Mouse (Mus musculus): ENCODE measurements around the gene Espl1. TPM values are rescaled to one million over a fixed set of nuclear protein-coding genes. Genes with fewer than 3 reads are reported as not detected.

Espl1 gene
- total and polyA plus RNA-seq, 3 experiments = 49.8 to 142 (median 94.1) TPM

DNA sequence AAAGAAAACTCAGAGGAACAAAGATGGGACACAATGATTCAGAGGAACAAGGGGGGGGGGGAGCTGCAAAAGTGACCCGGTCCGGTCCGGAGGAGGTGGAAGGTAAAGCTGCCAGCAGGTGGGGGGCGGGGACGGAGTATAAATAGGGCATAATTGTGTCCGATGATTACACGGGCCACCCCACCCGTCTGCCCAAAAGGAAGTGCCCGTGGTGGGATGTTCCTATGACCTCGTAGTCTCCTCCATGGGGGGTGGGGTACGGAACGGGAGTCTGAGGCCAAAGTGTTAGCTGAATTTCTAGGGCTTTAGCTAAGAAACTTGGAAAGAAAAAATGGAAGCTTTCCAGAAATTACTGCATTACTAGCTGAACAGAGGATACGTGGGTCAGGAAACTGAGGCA, 73.9 kb downstream of the Espl1 start:
- TF ChIP-seq MAZ (IDR thresholded peaks at IDR 0.05; ENCODE audit: low read depth, low read length) = no peak
- no peak for TF ChIP-seq MAX (IDR thresholded peaks at IDR 0.05; ENCODE audit: low read length)
- no peak for TF ChIP-seq MAFK (IDR thresholded peaks at IDR 0.05; ENCODE audit: borderline replicate concordance, low read depth, low read length)
- TF ChIP-seq ZKSCAN1 (IDR thresholded peaks at IDR 0.05; ENCODE audit: low read depth, low read length) = no peak
- no peak for TF ChIP-seq UBTF (IDR thresholded peaks at IDR 0.05; ENCODE audit: borderline replicate concordance, insufficient read depth, low read depth, low read length)
- TF ChIP-seq USF1 (IDR thresholded peaks at IDR 0.05; ENCODE audit: low read depth, low read length) = no peak
- no peak for TF ChIP-seq RCOR1 (IDR thresholded peaks at IDR 0.05; ENCODE audit: low read depth, low read length)
- TF ChIP-seq POLR2AphosphoS2 (IDR thresholded peaks at IDR 0.05; ENCODE audit: low read length) = no peak
- TF ChIP-seq ZNF384 (IDR thresholded peaks at IDR 0.05; ENCODE audit: low read depth, low read length) = no peak
- no peak for TF ChIP-seq HCFC1 (IDR thresholded peaks at IDR 0.05; ENCODE audit: low read depth, low read length)
- TF ChIP-seq RAD21 (IDR thresholded peaks at IDR 0.05; ENCODE audit: low read depth, low read length) = no peak
- no peak for TF ChIP-seq CHD2 (IDR thresholded peaks at IDR 0.05; ENCODE audit: low read length)
- H3K27me3 ChIP-seq (ENCODE audit: control insufficient read depth in 1 of 2, insufficient read depth in 2 of 2, low read length in 2 of 2) = peaks cover 2 to 17% of the 10 kb centered on the region in 2 experiments; a peak in 3 of 4 replicates
- H3K27ac ChIP-seq (ENCODE audit: control insufficient read depth, low read depth, low read length) = no peak overlapping the region
- H3K79me2 ChIP-seq (ENCODE audit: control insufficient read depth, insufficient read depth, low read length, poor library complexity) = no peaks in the 10 kb centered on the region
- peaks cover 0 to 2% of the 10 kb centered on the region in 2 experiments; a peak in 2 of 4 replicates for H3K4me1 ChIP-seq (ENCODE audit: control insufficient read depth in 1 of 2, insufficient read depth in 2 of 2, low read length in 2 of 2)
- H3K9ac ChIP-seq (ENCODE audit: control insufficient read depth, low read depth, low read length, poor library complexity, severe bottlenecking) = no peak overlapping the region
- DNase-seq (ENCODE audit: low read depth, low spot score) = no peak
- H3K4me3 ChIP-seq (ENCODE audit: control insufficient read depth in 1 of 2, insufficient read depth in 1 of 2, low read depth in 2 of 2, low read length in 2 of 2) = no peak overlapping the region
- no peaks in the 10 kb centered on the region for H3K9me3 ChIP-seq (replicated peaks; ENCODE audit: insufficient read depth, low read length)
- no peaks in the 10 kb centered on the region for H3K36me3 ChIP-seq (ENCODE audit: control insufficient read depth in 1 of 2, insufficient read depth in 2 of 2, low read length in 2 of 2)

DNA sequence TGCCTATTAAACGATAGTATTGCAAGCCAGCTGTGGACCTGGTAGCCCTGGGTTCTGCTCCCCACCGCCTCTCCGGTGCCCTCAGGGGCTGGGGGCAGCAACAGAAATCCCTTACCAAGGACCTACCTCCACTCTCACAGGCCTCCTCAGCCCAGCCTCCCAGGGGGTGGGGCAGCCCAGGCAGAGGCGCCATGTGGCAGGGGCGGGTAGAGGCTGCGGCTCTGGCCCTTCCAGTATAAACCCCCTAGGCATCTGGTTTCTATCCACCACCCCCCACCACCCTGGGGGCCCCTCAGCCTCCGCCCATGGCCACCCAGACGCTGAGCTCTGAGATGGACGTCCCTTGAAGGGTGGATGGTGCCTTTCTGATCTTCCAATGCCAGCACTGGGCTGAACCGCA, 74.7 kb downstream of the Espl1 start:
- no peak overlapping the region for H3K4me3 ChIP-seq (ENCODE audit: control insufficient read depth in 1 of 2, insufficient read depth in 1 of 2, low read depth in 2 of 2, low read length in 2 of 2)
- DNase-seq (ENCODE audit: low read depth, low spot score) = no peak
- no peak overlapping the region for H3K27ac ChIP-seq (ENCODE audit: control insufficient read depth, low read depth, low read length)
- TF ChIP-seq CHD2 (IDR thresholded peaks at IDR 0.05; ENCODE audit: low read length) = no peak
- no peak for TF ChIP-seq MAX (IDR thresholded peaks at IDR 0.05; ENCODE audit: low read length)
- TF ChIP-seq MXI1 (IDR thresholded peaks at IDR 0.05; ENCODE audit: low read depth, low read length) = no peak
- TF ChIP-seq RAD21 (IDR thresholded peaks at IDR 0.05; ENCODE audit: low read depth, low read length) = no peak
- TF ChIP-seq ZC3H11A (IDR thresholded peaks at IDR 0.05; ENCODE audit: low read depth, low read length) = no peak
- TF ChIP-seq MYC (IDR thresholded peaks at IDR 0.05; ENCODE audit: low read depth, low read length) = no peak
- H3K27me3 ChIP-seq (ENCODE audit: control insufficient read depth in 1 of 2, insufficient read depth in 2 of 2, low read length in 2 of 2) = peaks cover 4 to 23% of the 10 kb centered on the region in 2 experiments; a peak in 3 of 4 replicates
- no peaks in the 10 kb centered on the region for H3K79me2 ChIP-seq (ENCODE audit: control insufficient read depth, insufficient read depth, low read length, poor library complexity)
- H3K4me1 ChIP-seq (ENCODE audit: control insufficient read depth in 1 of 2, insufficient read depth in 2 of 2, low read length in 2 of 2) = no peaks in the 10 kb centered on the region
- H3K36me3 ChIP-seq (ENCODE audit: control insufficient read depth in 1 of 2, insufficient read depth in 2 of 2, low read length in 2 of 2) = no peaks in the 10 kb centered on the region
- no peak overlapping the region for H3K9ac ChIP-seq (ENCODE audit: control insufficient read depth, low read depth, low read length, poor library complexity, severe bottlenecking)
- H3K9me3 ChIP-seq (replicated peaks; ENCODE audit: insufficient read depth, low read length) = no peaks in the 10 kb centered on the region

Other genes starting within 250 kb of the Espl1 start
- gene Eif4b, start 222.5 kb upstream of the Espl1 start, total RNA-seq (2012; rRNA removed) = 561 and 633 TPM in 2 replicates
- gene Eif4b, start 222.5 kb upstream of the Espl1 start, polyA plus RNA-seq (2012; ENCODE audit: insufficient read depth in 1 of 2, insufficient read length in 2 of 2, low read depth in 1 of 2, low replicate concordance in 2 of 2, missing spikeins in 1 of 2) = 100 to 1,000 TPM; 464 to 790 TPM
- 0.16 and 0.42 TPM in 2 replicates for gene Tns2, start 195.9 kb upstream of the Espl1 start, total RNA-seq (2012; rRNA removed)
- 1 to 10 TPM in 1 of 2 experiments, not detected in 1; 3.1 TPM for gene Tns2, start 195.9 kb upstream of the Espl1 start, polyA plus RNA-seq (2012; ENCODE audit: insufficient read depth in 1 of 2, insufficient read length in 2 of 2, low read depth in 1 of 2, low replicate concordance in 2 of 2, missing spikeins in 1 of 2)
- 26.5 and 29.3 TPM in 2 replicates for gene Spryd3, start 160.0 kb upstream of the Espl1 start, total RNA-seq (2012; rRNA removed)
- gene Spryd3, start 160.0 kb upstream of the Espl1 start, polyA plus RNA-seq (2012; ENCODE audit: insufficient read depth in 1 of 2, insufficient read length in 2 of 2, low read depth in 1 of 2, low replicate concordance in 2 of 2, missing spikeins in 1 of 2) = 10 to 100 TPM in 1 of 2 experiments, not detected in 1; 35.4 TPM
- gene Igfbp6, start 151.9 kb upstream of the Espl1 start, total RNA-seq (2012; rRNA removed) = 0.65 and 1.1 TPM in 2 replicates
- gene Igfbp6, start 151.9 kb upstream of the Espl1 start, polyA plus RNA-seq (2012; ENCODE audit: insufficient read depth in 1 of 2, insufficient read length in 2 of 2, low read depth in 1 of 2, low replicate concordance in 2 of 2, missing spikeins in 1 of 2) = 1 to 10 TPM in 1 of 2 experiments, not detected in 1; 1.8 TPM
- gene Soat2, start 145.7 kb upstream of the Espl1 start, total RNA-seq (2012; rRNA removed) = 20.0 and 31.0 TPM in 2 replicates
- gene Soat2, start 145.7 kb upstream of the Espl1 start, polyA plus RNA-seq (2012; ENCODE audit: insufficient read depth in 1 of 2, insufficient read length in 2 of 2, low read depth in 1 of 2, low replicate concordance in 2 of 2, missing spikeins in 1 of 2) = 10 to 100 TPM in 1 of 2 experiments, not detected in 1; 44.8 TPM
- gene Zfp740, start 93.0 kb upstream of the Espl1 start, total RNA-seq (2012; rRNA removed) = 39.9 and 40.5 TPM in 2 replicates
- gene Zfp740, start 93.0 kb upstream of the Espl1 start, polyA plus RNA-seq (2012; ENCODE audit: insufficient read depth in 1 of 2, insufficient read length in 2 of 2, low read depth in 1 of 2, low replicate concordance in 2 of 2, missing spikeins in 1 of 2) = 10 to 100 TPM in 1 of 2 experiments, not detected in 1; 50.1 TPM
- 4.1 and 5.3 TPM in 2 replicates for gene Csad, start 91.5 kb upstream of the Espl1 start, total RNA-seq (2012; rRNA removed)
- gene Csad, start 91.5 kb upstream of the Espl1 start, polyA plus RNA-seq (2012; ENCODE audit: insufficient read depth in 1 of 2, insufficient read length in 2 of 2, low read depth in 1 of 2, low replicate concordance in 2 of 2, missing spikeins in 1 of 2) = 10 to 100 TPM in 1 of 2 experiments, not detected in 1; 10.5 TPM
- gene Itgb7, start 64.3 kb upstream of the Espl1 start, total RNA-seq (2012; rRNA removed) = 7.4 TPM in 2 replicates
- 10 to 100 TPM in 1 of 2 experiments, not detected in 1; 15.2 TPM for gene Itgb7, start 64.3 kb upstream of the Espl1 start, polyA plus RNA-seq (2012; ENCODE audit: insufficient read depth in 1 of 2, insufficient read length in 2 of 2, low read depth in 1 of 2, low replicate concordance in 2 of 2, missing spikeins in 1 of 2)
- gene Rarg, start 38.7 kb upstream of the Espl1 start, total RNA-seq (2012; rRNA removed) = 0.39 and 0.59 TPM in 2 replicates
- 1 to 10 TPM in 1 of 2 experiments, not detected in 1; 5.8 TPM for gene Rarg, start 38.7 kb upstream of the Espl1 start, polyA plus RNA-seq (2012; ENCODE audit: insufficient read depth in 1 of 2, insufficient read length in 2 of 2, low read depth in 1 of 2, low replicate concordance in 2 of 2, missing spikeins in 1 of 2)
- gene Gm9918, start 25.7 kb upstream of the Espl1 start, total RNA-seq (2012; rRNA removed) = not detected in 2 replicates
- gene Gm9918, start 25.7 kb upstream of the Espl1 start, polyA plus RNA-seq (2012; ENCODE audit: insufficient read depth in 1 of 2, insufficient read length in 2 of 2, low read depth in 1 of 2, low replicate concordance in 2 of 2, missing spikeins in 1 of 2) = under 1 TPM in 1 of 2 experiments, not detected in 1; 0.04 TPM
- 49.7 and 56.3 TPM in 2 replicates for gene Mfsd5, start 16.8 kb upstream of the Espl1 start, total RNA-seq (2012; rRNA removed)
- 100 to 1,000 TPM in 1 of 2 experiments, 10 to 100 TPM in 1; 83.6 to 115 TPM for gene Mfsd5, start 16.8 kb upstream of the Espl1 start, polyA plus RNA-seq (2012; ENCODE audit: insufficient read depth in 1 of 2, insufficient read length in 2 of 2, low read depth in 1 of 2, low replicate concordance in 2 of 2, missing spikeins in 1 of 2)
- 290 and 302 TPM in 2 replicates for gene Pfdn5, start 29.9 kb downstream of the Espl1 start, total RNA-seq (2012; rRNA removed)
- 1,000 to 10,000 TPM in 1 of 2 experiments, 100 to 1,000 TPM in 1; 465 to 7,439 TPM for gene Pfdn5, start 29.9 kb downstream of the Espl1 start, polyA plus RNA-seq (2012; ENCODE audit: insufficient read depth in 1 of 2, insufficient read length in 2 of 2, low read depth in 1 of 2, low replicate concordance in 2 of 2, missing spikeins in 1 of 2)
- gene Myg1, start 35.4 kb downstream of the Espl1 start, total RNA-seq (2012; rRNA removed) = 126 and 140 TPM in 2 replicates
- 100 to 1,000 TPM; 135 to 292 TPM for gene Myg1, start 35.4 kb downstream of the Espl1 start, polyA plus RNA-seq (2012; ENCODE audit: insufficient read depth in 1 of 2, insufficient read length in 2 of 2, low read depth in 1 of 2, low replicate concordance in 2 of 2, missing spikeins in 1 of 2)
- 48.7 and 61.5 TPM in 2 replicates for gene Aaas, start 54.5 kb downstream of the Espl1 start, total RNA-seq (2012; rRNA removed)
- gene Aaas, start 54.5 kb downstream of the Espl1 start, polyA plus RNA-seq (2012; ENCODE audit: insufficient read depth in 1 of 2, insufficient read length in 2 of 2, low read depth in 1 of 2, low replicate concordance in 2 of 2, missing spikeins in 1 of 2) = 100 to 1,000 TPM in 1 of 2 experiments, not detected in 1; 205 TPM
- gene Sp7, start 70.9 kb downstream of the Espl1 start, total RNA-seq (2012; rRNA removed) = not detected in 2 replicates
- not detected for gene Sp7, start 70.9 kb downstream of the Espl1 start, polyA plus RNA-seq (2012; ENCODE audit: insufficient read depth in 1 of 2, insufficient read length in 2 of 2, low read depth in 1 of 2, low replicate concordance in 2 of 2, missing spikeins in 1 of 2)
- gene Sp1, start 109.9 kb downstream of the Espl1 start, total RNA-seq (2012; rRNA removed) = 16.3 and 22.0 TPM in 2 replicates
- 10 to 100 TPM; 47.2 to 92.3 TPM for gene Sp1, start 109.9 kb downstream of the Espl1 start, polyA plus RNA-seq (2012; ENCODE audit: insufficient read depth in 1 of 2, insufficient read length in 2 of 2, low read depth in 1 of 2, low replicate concordance in 2 of 2, missing spikeins in 1 of 2)
- 6.9 and 8.0 TPM in 2 replicates for gene Amhr2, start 149.1 kb downstream of the Espl1 start, total RNA-seq (2012; rRNA removed)
- 10 to 100 TPM in 1 of 2 experiments, not detected in 1; 22.7 TPM for gene Amhr2, start 149.1 kb downstream of the Espl1 start, polyA plus RNA-seq (2012; ENCODE audit: insufficient read depth in 1 of 2, insufficient read length in 2 of 2, low read depth in 1 of 2, low replicate concordance in 2 of 2, missing spikeins in 1 of 2)
- gene Prr13, start 162.8 kb downstream of the Espl1 start, total RNA-seq (2012; rRNA removed) = 15.2 and 17.3 TPM in 2 replicates
- 10 to 100 TPM in 1 of 2 experiments, not detected in 1; 73.3 TPM for gene Prr13, start 162.8 kb downstream of the Espl1 start, polyA plus RNA-seq (2012; ENCODE audit: insufficient read depth in 1 of 2, insufficient read length in 2 of 2, low read depth in 1 of 2, low replicate concordance in 2 of 2, missing spikeins in 1 of 2)
- 359 and 427 TPM in 2 replicates for gene Pcbp2, start 174.3 kb downstream of the Espl1 start, total RNA-seq (2012; rRNA removed)
- gene Pcbp2, start 174.3 kb downstream of the Espl1 start, polyA plus RNA-seq (2012; ENCODE audit: insufficient read depth in 1 of 2, insufficient read length in 2 of 2, low read depth in 1 of 2, low replicate concordance in 2 of 2, missing spikeins in 1 of 2) = 1,000 to 10,000 TPM in 1 of 2 experiments, 100 to 1,000 TPM in 1; 977 to 2,091 TPM
- not detected in 2 replicates for gene Gm10337, start 207.5 kb downstream of the Espl1 start, total RNA-seq (2012; rRNA removed)
- not detected for gene Gm10337, start 207.5 kb downstream of the Espl1 start, polyA plus RNA-seq (2012; ENCODE audit: insufficient read depth in 1 of 2, insufficient read length in 2 of 2, low read depth in 1 of 2, low replicate concordance in 2 of 2, missing spikeins in 1 of 2)
- 1.7 and 2.0 TPM in 2 replicates for gene Map3k12, start 220.8 kb downstream of the Espl1 start, total RNA-seq (2012; rRNA removed)
- 1 to 10 TPM in 1 of 2 experiments, not detected in 1; 2.8 TPM for gene Map3k12, start 220.8 kb downstream of the Espl1 start, polyA plus RNA-seq (2012; ENCODE audit: insufficient read depth in 1 of 2, insufficient read length in 2 of 2, low read depth in 1 of 2, low replicate concordance in 2 of 2, missing spikeins in 1 of 2)
- gene Tarbp2, start 221.9 kb downstream of the Espl1 start, total RNA-seq (2012; rRNA removed) = 135 and 155 TPM in 2 replicates
- gene Tarbp2, start 221.9 kb downstream of the Espl1 start, polyA plus RNA-seq (2012; ENCODE audit: insufficient read depth in 1 of 2, insufficient read length in 2 of 2, low read depth in 1 of 2, low replicate concordance in 2 of 2, missing spikeins in 1 of 2) = 100 to 1,000 TPM in 1 of 2 experiments, not detected in 1; 182 TPM
- 0.85 and 1.8 TPM in 2 replicates for gene Npff, start 228.7 kb downstream of the Espl1 start, total RNA-seq (2012; rRNA removed)
- gene Npff, start 228.7 kb downstream of the Espl1 start, polyA plus RNA-seq (2012; ENCODE audit: insufficient read depth in 1 of 2, insufficient read length in 2 of 2, low read depth in 1 of 2, low replicate concordance in 2 of 2, missing spikeins in 1 of 2) = 1 to 10 TPM in 1 of 2 experiments, not detected in 1; 5.5 TPM

Data from MEL (cell line).